Mouse (Mus musculus): ENCODE measurements around the gene Igfn1.
A peak's percentile ranks its signal among the peaks of the same experiment; 100 is the strongest.

The Igfn1 gene

GRCm38 (mm10) chr1:136007211-136008158 lies 1.3 kb upstream of the Igfn1 start, which contains the start of gene Tmem9:
Gene Tmem9, plus strand, starts transcription at chr1:136008150.
- DNase-seq (ENCODE audit: low read depth, low spot score), result peak; percentile 77

GRCm38 (mm10) chr1:136001438-136001837 lies 4.7 kb downstream of the Igfn1 start:
- no peak for DNase-seq (ENCODE audit: low read depth, low spot score)

GRCm38 (mm10) chr1:135999720-136000287 lies 6.3 kb downstream of the Igfn1 start:
- DNase-seq (ENCODE audit: low read depth, low spot score), result no peak

- DNase-seq (ENCODE audit: low read depth, low spot score), result no peak
Measured at GRCm38 (mm10) chr1:135997537-135997936, 8.6 kb downstream of the Igfn1 start.

- no peak for DNase-seq (ENCODE audit: low read depth, low spot score)
Measured at GRCm38 (mm10) chr1:135993470-135993869, 12.7 kb downstream of the Igfn1 start.

- DNase-seq (ENCODE audit: low read depth, low spot score), result no peak
Measured at GRCm38 (mm10) chr1:135989876-135990275, 16.3 kb downstream of the Igfn1 start.

- DNase-seq (ENCODE audit: low read depth, low spot score), result no peak
Measured at GRCm38 (mm10) chr1:135984105-135984504, 22.0 kb downstream of the Igfn1 start.

- DNase-seq (ENCODE audit: low read depth, low spot score), result no peak
Measured at GRCm38 (mm10) chr1:135972576-135972975, 33.6 kb downstream of the Igfn1 start.

GRCm38 (mm10) chr1:135970486-135970885 lies 35.7 kb downstream of the Igfn1 start:
- DNase-seq (ENCODE audit: low read depth, low spot score), result no peak

- no peak for DNase-seq (ENCODE audit: low read depth, low spot score)
Measured at GRCm38 (mm10) chr1:135967739-135968138, 38.4 kb downstream of the Igfn1 start.

GRCm38 (mm10) chr1:135964561-135964960 lies 41.6 kb downstream of the Igfn1 start:
- DNase-seq (ENCODE audit: low read depth, low spot score), result no peak

- no peak for DNase-seq (ENCODE audit: low read depth, low spot score)
Measured at GRCm38 (mm10) chr1:135963177-135963576, 43.0 kb downstream of the Igfn1 start.

- peak; percentile 84 for DNase-seq (ENCODE audit: low read depth, low spot score)
Measured at GRCm38 (mm10) chr1:135958483-135958882, 47.7 kb downstream of the Igfn1 start.

GRCm38 (mm10) chr1:135948871-135949270 lies 57.3 kb downstream of the Igfn1 start:
- DNase-seq (ENCODE audit: low read depth, low spot score), result no peak

GRCm38 (mm10) chr1:135946247-135946646 lies 59.9 kb downstream of the Igfn1 start:
- DNase-seq (ENCODE audit: low read depth, low spot score), result peak; percentile 82

GRCm38 (mm10) chr1:135945711-135946110 lies 60.4 kb downstream of the Igfn1 start:
- peak; percentile 89 for DNase-seq (ENCODE audit: low read depth, low spot score)

- peak; percentile 95 for DNase-seq (ENCODE audit: low read depth, low spot score)
Measured at GRCm38 (mm10) chr1:135944526-135945259, 61.4 kb downstream of the Igfn1 start.

- DNase-seq (ENCODE audit: low read depth, low spot score), result no peak
Measured at GRCm38 (mm10) chr1:135943713-135944112, 62.4 kb downstream of the Igfn1 start.

- DNase-seq (ENCODE audit: low read depth, low spot score), result no peak
Measured at GRCm38 (mm10) chr1:135942116-135942515, 64.0 kb downstream of the Igfn1 start.

- DNase-seq (ENCODE audit: low read depth, low spot score), result peak; percentile 49
Measured at GRCm38 (mm10) chr1:135941259-135942006, 64.7 kb downstream of the Igfn1 start.

GRCm38 (mm10) chr1:135936091-135936490 lies 70.1 kb downstream of the Igfn1 start:
- DNase-seq (ENCODE audit: low read depth, low spot score), result no peak
